Mouse (Mus musculus) stomach, embryonic 16.5 days (tissue): ENCODE data around the gene Atp5k. TPM values are rescaled to one million over a fixed set of nuclear protein-coding genes. Genes with fewer than 3 reads are reported as not detected.

ENCODE experiments used
- ATAC-seq: fragments of 200-750 bp; cut with Nextera tagmentation; 2 replicates; pipeline ENCODE4 v1.8.0; 2017; ENCODE audit warnings: moderate number of reproducible peaks, moderate TSS enrichment; ENCODE audit not compliant: insufficient read depth, low FRiP score
- H3K27ac ChIP-seq: fragments of 300-500 bp; sonication (generic); 2 replicates; pipeline ENCODE4 v1.5.1; 2014; ENCODE audit warnings: low read length
- H3K27me3 ChIP-seq: fragments of 300-500 bp; sonication (generic); 2 replicates; pipeline ENCODE4 v1.6.1; 2014; ENCODE audit warnings: low read length, control low read depth, mixed read lengths; ENCODE audit not compliant: control insufficient read depth, insufficient read depth
- H3K36me3 ChIP-seq: fragments of 300-500 bp; sonication (generic); 2 replicates; pipeline ENCODE4 v1.6.1; 2014; ENCODE audit warnings: low read length; ENCODE audit not compliant: control insufficient read depth, insufficient read depth
- H3K4me1 ChIP-seq: fragments of 300-500 bp; sonication (generic); 2 replicates; pipeline ENCODE4 v1.6.1; 2014; ENCODE audit warnings: low read length, control low read depth, mixed read lengths; ENCODE audit not compliant: control insufficient read depth, insufficient read depth
- H3K4me2 ChIP-seq: fragments of 300-500 bp; sonication (generic); 2 replicates; pipeline ENCODE4 v1.6.1; 2014; ENCODE audit warnings: low read depth, low read length, mixed read lengths
- H3K4me3 ChIP-seq: fragments of 300-500 bp; sonication (generic); replicated peaks from 2 replicates; pipeline ENCODE4 v1.5.1; 2014; ENCODE audit warnings: mild to moderate bottlenecking, low read length
- H3K9ac ChIP-seq: fragments of 300-500 bp; sonication (generic); 2 replicates; pipeline ENCODE4 v1.6.1; 2014; ENCODE audit warnings: low read length
- H3K9me3 ChIP-seq: fragments of 300-500 bp; sonication (generic); replicated peaks from 2 replicates; pipeline ENCODE4 v1.6.1; 2016; ENCODE audit warnings: low read length, control low read depth; ENCODE audit not compliant: control insufficient read depth
- WGBS: fragments of 180-500 bp; shearing (Covaris S2); extraction: QIAGEN DNeasy Blood & Tissue Kit; methylation state at CpG from one replicate; pipeline ENCODE4 v1.1.7; 2014; 5-methylcytosine and 5-hydroxymethylcytosine counted together
- polyA plus RNA-seq: library from polyadenylated mRNA; unstranded; fragments of >200 nt; fragmentation: Nextera tagmentation; extraction: Ambion mirVana; gene quantifications from 2 replicates; pipeline ENCODE4 v1.2.1, GENCODE M21; 2015

Atp5k gene
- 366 and 477 TPM in 2 replicates for polyA plus RNA-seq

DNA sequence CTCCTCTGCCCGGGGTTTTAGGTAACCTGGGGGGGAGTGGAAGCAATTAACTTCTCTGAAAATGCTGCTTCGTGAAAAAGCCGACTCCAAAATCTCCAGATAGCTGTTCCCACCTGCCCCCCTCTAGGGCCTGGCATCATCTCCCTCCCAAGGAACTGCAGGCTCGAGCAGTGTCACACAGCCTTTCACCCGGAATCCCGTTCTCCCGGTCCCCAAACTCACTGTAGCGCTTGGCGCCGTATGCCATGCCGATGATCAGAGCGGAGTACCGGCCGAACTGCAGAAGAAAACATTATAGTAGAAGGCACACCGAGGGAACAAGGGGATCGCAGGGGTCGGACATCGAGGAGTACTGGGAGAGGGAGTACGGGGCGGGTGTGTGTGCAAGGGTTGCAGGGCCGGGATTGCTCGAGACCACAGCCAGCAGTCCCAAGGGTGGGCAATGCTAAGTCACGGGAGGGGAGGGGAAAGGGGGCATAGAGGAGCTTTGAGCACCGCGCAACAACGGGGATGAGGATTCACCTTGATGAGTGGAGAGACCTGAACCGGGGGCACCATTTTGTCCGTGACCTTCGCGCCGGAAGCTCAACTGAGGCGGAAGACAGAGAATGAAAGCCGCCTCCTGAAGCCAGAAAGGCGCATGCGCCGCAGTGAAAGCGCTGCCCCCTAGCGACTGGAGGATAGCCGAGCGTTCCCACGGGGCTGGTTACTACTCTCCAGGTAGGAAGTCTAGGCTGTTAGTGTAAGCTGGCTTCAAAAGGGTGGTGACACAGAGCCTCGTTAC lies at the start of gene Atp5k:
Gene Atp5k, minus strand, starts transcription at position 645 of the 784 bp plus-strand sequence.
- H3K9me3 ChIP-seq: no peaks in the 10 kb centered on the region
- peaks cover 7% of the 10 kb centered on the region for H3K4me1 ChIP-seq
- H3K4me2 ChIP-seq: peak within 1 kb of the TSS; percentile 83
- H3K4me3 ChIP-seq: peak within 1 kb of the TSS; percentile 85
- H3K27me3 ChIP-seq: no peaks in the 10 kb centered on the region
- ATAC-seq: peak; percentile 90
- peak within 1 kb of the TSS; percentile 93 for H3K9ac ChIP-seq
- H3K36me3 ChIP-seq: peaks cover 4% of the 10 kb centered on the region; the same call in 1 of the 2 replicates
- no peak within 1 kb of the TSS for H3K27ac ChIP-seq
- under 1% methylated on average over 42 of the region's 42 CpGs for WGBS

DNA sequence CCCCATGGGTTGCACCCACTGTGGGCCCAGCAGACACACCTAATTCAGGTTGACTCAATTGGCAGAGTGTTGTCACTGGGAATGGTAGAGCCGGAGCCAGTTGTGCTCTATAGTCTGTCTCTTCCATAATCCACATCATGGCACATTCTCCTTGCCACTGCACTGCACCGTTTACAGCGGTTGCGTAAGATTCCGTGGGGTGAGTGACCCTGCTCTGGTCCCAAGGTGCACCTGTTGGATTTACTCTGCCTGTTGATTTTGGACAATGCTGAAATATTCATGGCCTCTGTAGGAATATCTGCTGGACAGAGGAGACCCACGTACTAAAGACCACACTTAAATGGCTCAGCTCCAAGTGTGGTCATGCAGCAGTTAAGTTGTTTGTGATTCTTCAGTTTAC lies 48.8 kb upstream of the Atp5k start:
- no peak overlapping the region for H3K4me2 ChIP-seq
- H3K27ac ChIP-seq: no peak overlapping the region
- H3K4me3 ChIP-seq: no peak overlapping the region
- H3K9ac ChIP-seq: no peak overlapping the region
- H3K36me3 ChIP-seq: peaks cover 2% of the 10 kb centered on the region; the same call in 1 of the 2 replicates
- H3K4me1 ChIP-seq: no peaks in the 10 kb centered on the region
- WGBS: 89% methylated on average over 6 of the region's 6 CpGs
- ATAC-seq: no peak
- H3K9me3 ChIP-seq: no peaks in the 10 kb centered on the region
- no peaks in the 10 kb centered on the region for H3K27me3 ChIP-seq

DNA sequence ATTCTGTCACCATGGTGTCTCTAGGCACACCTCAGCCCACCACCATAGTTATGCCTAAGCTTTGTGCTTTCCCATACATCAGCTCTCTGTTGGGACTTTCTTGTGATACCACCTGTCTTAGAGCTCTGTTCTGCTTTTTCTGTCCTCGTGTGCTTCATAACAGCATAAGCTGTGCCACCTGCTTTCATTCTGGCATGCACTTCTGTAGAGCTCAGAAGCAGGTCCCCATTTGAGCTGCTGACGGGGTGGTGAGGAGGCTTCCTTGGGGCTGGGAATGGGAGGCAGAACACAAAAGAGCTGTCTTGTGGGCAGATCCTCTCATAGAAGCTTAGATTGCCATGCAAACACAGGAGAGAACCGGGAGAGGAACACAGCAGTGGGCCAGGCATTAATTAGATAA lies 41.7 kb upstream of the Atp5k start:
- no peak for ATAC-seq
- H3K27me3 ChIP-seq: no peaks in the 10 kb centered on the region
- no peak overlapping the region for H3K9ac ChIP-seq
- H3K4me2 ChIP-seq: no peak overlapping the region
- H3K36me3 ChIP-seq: peaks cover 26% of the 10 kb centered on the region
- 83% methylated on average over 3 of the region's 3 CpGs for WGBS
- no peak overlapping the region for H3K27ac ChIP-seq
- H3K4me3 ChIP-seq: no peak overlapping the region
- no peaks in the 10 kb centered on the region for H3K9me3 ChIP-seq
- no peaks in the 10 kb centered on the region for H3K4me1 ChIP-seq

DNA sequence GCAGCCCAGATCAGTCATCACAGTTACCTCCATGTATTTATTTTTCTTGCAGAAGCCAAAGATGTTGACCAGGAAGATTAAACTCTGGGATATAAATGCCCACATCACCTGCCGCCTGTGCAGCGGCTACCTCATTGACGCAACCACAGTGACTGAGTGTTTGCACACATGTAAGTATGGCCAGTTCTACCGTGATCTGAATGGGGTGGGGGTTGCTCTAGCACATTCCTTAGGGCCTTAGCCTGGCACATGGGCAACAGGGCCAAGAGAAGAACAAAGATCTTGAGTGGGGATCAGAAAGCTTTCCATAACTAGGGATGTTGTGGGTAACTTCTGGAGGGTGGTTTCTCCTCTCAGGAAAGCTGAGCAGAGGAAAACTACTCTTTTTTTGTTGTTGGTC lies 39.5 kb upstream of the Atp5k start:
- 84% methylated on average over 4 of the region's 4 CpGs for WGBS
- Histone ChIP-seq H3K4me3 (no peak overlapping the region), H3K9me3 (no peaks in the 10 kb centered on the region), H3K4me2 (no peak overlapping the region), H3K27me3 (no peaks in the 10 kb centered on the region), H3K27ac (no peak overlapping the region), H3K36me3 (peaks cover 26% of the 10 kb centered on the region), H3K4me1 (no peaks in the 10 kb centered on the region), H3K9ac (no peak overlapping the region)
- ATAC-seq: no peak

DNA sequence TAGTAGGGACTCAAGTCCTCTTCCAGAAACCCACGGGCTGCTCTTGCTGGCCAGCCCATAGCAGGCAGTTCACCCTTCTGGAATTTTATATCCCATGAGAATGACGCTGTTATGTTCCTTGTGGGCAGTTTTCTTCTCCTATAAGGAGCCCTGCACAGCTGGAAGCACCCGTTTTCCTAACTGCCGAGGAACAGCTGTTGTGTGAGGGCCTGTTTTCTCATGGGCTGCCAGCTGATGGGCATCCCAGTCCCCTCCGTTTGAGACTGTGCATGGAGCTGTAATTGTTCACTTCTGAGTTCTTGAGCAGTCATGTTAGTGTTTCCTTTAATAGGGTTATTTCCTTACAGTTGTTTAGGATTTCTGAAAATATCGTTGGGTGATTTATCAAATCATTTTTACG lies 35.4 kb upstream of the Atp5k start:
- no peak for ATAC-seq
- Histone ChIP-seq H3K27ac (no peak overlapping the region), H3K27me3 (no peaks in the 10 kb centered on the region), H3K4me2 (no peak overlapping the region), H3K4me1 (0 out of 2 replicates have a peak, but pooled peaks cover 4% of the 10 kb centered on the region), H3K36me3 (peaks cover 12% of the 10 kb centered on the region), H3K9me3 (no peaks in the 10 kb centered on the region), H3K9ac (no peak overlapping the region), H3K4me3 (no peak overlapping the region)
- WGBS: 65% methylated on average over 7 of the region's 7 CpGs

DNA sequence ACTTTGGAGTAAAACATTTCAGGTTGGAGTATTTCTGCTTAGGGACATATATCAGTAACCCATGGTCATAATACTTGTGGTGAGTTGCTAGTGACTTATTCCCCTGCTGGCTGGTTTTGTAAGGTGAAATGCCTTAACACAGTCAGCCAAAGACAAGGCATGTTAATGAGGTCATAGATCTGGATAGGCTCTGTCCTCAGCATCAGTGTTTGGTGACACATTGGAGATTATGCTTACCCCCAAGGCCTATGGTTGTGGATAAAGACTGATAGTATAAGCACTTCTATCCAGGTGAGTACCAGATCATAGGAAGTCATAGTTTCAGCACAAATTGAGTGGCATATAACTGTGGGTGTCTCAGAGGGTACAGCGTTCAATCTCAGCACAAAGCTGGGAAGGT lies 32.4 kb upstream of the Atp5k start:
- Histone ChIP-seq H3K4me1 (peaks cover 25% of the 10 kb centered on the region), H3K9me3 (no peaks in the 10 kb centered on the region), H3K27ac (no peak overlapping the region), H3K4me3 (no peak overlapping the region), H3K9ac (no peak overlapping the region), H3K27me3 (no peaks in the 10 kb centered on the region), H3K36me3 (no peaks in the 10 kb centered on the region), H3K4me2 (no peak overlapping the region)
- WGBS: 93% methylated on average over 1 of the region's 1 CpGs
- ATAC-seq: no peak

DNA sequence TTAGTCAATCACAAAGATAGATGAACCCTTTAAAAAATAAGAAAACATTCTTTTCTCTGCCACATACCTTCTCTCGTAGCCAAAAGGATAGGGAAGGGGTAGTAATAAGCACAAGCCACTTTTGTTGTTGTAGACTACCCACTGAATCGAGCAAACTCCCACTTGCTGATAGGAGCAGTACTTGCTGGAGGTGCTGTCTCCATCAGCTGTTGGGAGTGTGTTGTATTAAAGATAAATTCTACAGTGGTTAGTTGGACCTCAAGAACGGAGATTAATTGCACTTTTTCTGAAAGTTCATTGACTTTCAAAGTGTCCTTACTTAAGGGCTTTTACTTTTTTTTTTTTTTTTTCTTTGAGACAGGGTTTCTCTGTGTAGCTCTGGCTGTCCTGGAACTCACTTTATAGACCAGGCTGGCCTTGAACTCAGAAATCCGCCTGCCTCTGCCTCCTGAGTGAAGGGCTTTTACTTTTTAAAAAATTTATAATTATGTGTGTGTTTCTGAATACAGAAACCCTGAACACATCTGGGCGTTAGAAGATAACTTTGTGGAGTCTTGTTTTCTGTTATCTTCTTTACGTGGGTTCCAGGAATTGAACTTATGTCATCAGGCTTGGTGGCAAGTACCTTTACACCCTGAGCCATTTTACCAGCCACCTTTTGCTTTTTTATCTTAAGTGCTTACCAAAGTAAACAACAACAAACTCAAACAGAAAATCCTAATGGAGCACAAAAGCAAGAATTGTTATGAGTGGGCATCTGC lies 31.1 kb upstream of the Atp5k start:
- H3K9ac ChIP-seq: no peak overlapping the region
- ATAC-seq: no peak
- H3K4me3 ChIP-seq: no peak overlapping the region
- H3K27ac ChIP-seq: no peak overlapping the region
- no peaks in the 10 kb centered on the region for H3K27me3 ChIP-seq
- 78% methylated on average over 6 of the region's 6 CpGs for WGBS
- no peaks in the 10 kb centered on the region for H3K36me3 ChIP-seq
- no peak overlapping the region for H3K4me2 ChIP-seq
- H3K4me1 ChIP-seq: peaks cover 29% of the 10 kb centered on the region
- no peaks in the 10 kb centered on the region for H3K9me3 ChIP-seq

DNA sequence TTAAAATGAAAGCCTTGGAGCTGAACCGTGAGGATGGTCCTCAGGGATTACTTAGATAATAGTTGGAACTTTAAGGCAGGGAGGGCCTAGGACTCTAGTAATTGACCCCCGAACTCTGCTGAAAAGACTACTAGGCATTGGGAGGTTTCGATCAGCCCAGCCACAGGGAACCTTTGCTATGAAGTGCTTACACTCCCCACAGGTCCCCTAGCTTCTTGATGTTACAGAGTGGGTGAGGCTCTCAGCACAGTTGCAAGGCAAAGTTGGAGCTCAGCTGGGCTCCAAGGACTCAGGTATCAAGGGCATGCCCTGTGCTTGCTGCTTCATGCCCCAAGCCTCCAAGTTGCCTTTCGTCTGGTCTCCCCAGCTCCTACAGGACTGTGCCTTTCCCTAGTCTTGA lies 28.2 kb upstream of the Atp5k start:
- Histone ChIP-seq H3K4me1 (peaks cover 29% of the 10 kb centered on the region), H3K27me3 (no peaks in the 10 kb centered on the region), H3K36me3 (no peaks in the 10 kb centered on the region), H3K9me3 (no peaks in the 10 kb centered on the region), H3K9ac (peak overlapping the region; percentile 99), H3K4me2 (peak overlapping the region; percentile 99), H3K4me3 (peak overlapping the region; percentile 100), H3K27ac (peak overlapping the region; percentile 80)
- ATAC-seq: no peak
- 37% methylated on average over 4 of the region's 4 CpGs for WGBS
